Mouse (Mus musculus) CH12.LX (cell line): ENCODE data around the gene Rgs12. TPM values are rescaled to one million over a fixed set of nuclear protein-coding genes. Genes with fewer than 3 reads are reported as not detected.

Experiments
- DNase-seq: peaks from one replicate; pipeline ENCODE4 v3.0.0-alpha.2; 2013; ENCODE audit errors: extremely low read depth
- H3K27ac ChIP-seq: 2 replicates; pipeline ENCODE4 v1.5.1; 2012; ENCODE audit warnings: low read depth, mild to moderate bottlenecking, control low read depth, moderate library complexity; ENCODE audit not compliant: insufficient read depth
- H3K27me3 ChIP-seq: replicated peaks from 2 replicates; pipeline ENCODE3; 2012; ENCODE audit warnings: inconsistent platforms
- H3K36me3 ChIP-seq, 2 experiments: replicated peaks in 1 of 2; 2 replicates each; pipeline versions ENCODE3 to v1.6.1; 2012; ENCODE audit warnings: inconsistent platforms in 1 of 2, low read length in 1 of 2, mild to moderate bottlenecking in 1 of 2, mixed read lengths in 1 of 2, moderate library complexity in 1 of 2; ENCODE audit not compliant: control insufficient read depth in 1 of 2, insufficient read depth in 1 of 2
- H3K4me1 ChIP-seq, 2 experiments: 2 replicates each; pipeline ENCODE4 v1.6.1; 2012; ENCODE audit warnings: inconsistent platforms in 1 of 2, moderate library complexity in 1 of 2; ENCODE audit not compliant: insufficient read depth in 2 of 2, control insufficient read depth in 1 of 2
- H3K4me2 ChIP-seq: 2 replicates; pipeline ENCODE4 v1.6.1; 2012; ENCODE audit warnings: low read depth, mild to moderate bottlenecking, control low read depth; ENCODE audit not compliant: poor library complexity, insufficient read depth, severe bottlenecking
- H3K4me3 ChIP-seq, 3 experiments: fragments of 150-350 bp in 1 of 3; sonication (generic) in 1 of 3; replicated peaks in 1 of 3; 2 replicates each; pipeline versions ENCODE3 to v1.5.1; 2011 to 2012; ENCODE audit warnings: low read depth in 2 of 3, low read length in 2 of 3, mild to moderate bottlenecking in 2 of 3, moderate library complexity in 2 of 3, control low read depth in 1 of 3, improper control_type of control experiment in 1 of 3, inconsistent platforms in 1 of 3, mixed read lengths in 1 of 3; ENCODE audit not compliant: poor library complexity in 1 of 3
- H3K79me2 ChIP-seq: replicated peaks from 2 replicates; pipeline ENCODE4 v1.6.1; 2012; ENCODE audit warnings: mild to moderate bottlenecking, moderate library complexity; ENCODE audit not compliant: control insufficient read depth, poor library complexity, insufficient read depth, severe bottlenecking; ENCODE audit errors: extremely low read depth
- H3K9ac ChIP-seq: 2 replicates; pipeline ENCODE4 v1.6.1; 2012; ENCODE audit warnings: low read depth, mild to moderate bottlenecking, control low read depth, moderate library complexity; ENCODE audit not compliant: insufficient read depth
- H3K9me3 ChIP-seq: replicated peaks from 2 replicates; pipeline ENCODE3; 2012; ENCODE audit warnings: low read length, inconsistent platforms, mixed read lengths
- BHLHE40 ChIP-seq: IDR thresholded peaks from 2 replicates; pipeline ENCODE4 v1.6.1; 2011; ENCODE audit warnings: mild to moderate bottlenecking, low read depth, low read length, improper control_type of control experiment
- CHD1 ChIP-seq: IDR thresholded peaks from 2 replicates; pipeline ENCODE4 v1.6.1; 2012; ENCODE audit warnings: low read depth, low read length, improper control_type of control experiment, inconsistent platforms
- CHD2 ChIP-seq: IDR thresholded peaks from 2 replicates; pipeline ENCODE4 v1.6.1; 2011; ENCODE audit warnings: low read length, improper control_type of control experiment
- ELF1 ChIP-seq: IDR thresholded peaks from 2 replicates; pipeline ENCODE4 v1.6.1; 2014; ENCODE audit warnings: low read depth, mild to moderate bottlenecking, inconsistent platforms, low read length, improper control_type of control experiment
- EP300 ChIP-seq: IDR thresholded peaks from 2 replicates; pipeline ENCODE4 v1.6.1; 2011; ENCODE audit warnings: low read length, improper control_type of control experiment
- GABPA ChIP-seq: IDR thresholded peaks from 2 replicates; pipeline ENCODE4 v1.6.1; 2012; ENCODE audit warnings: low read depth, low read length, improper control_type of control experiment, inconsistent platforms; ENCODE audit not compliant: insufficient replicate concordance
- JUND ChIP-seq: conservative IDR thresholded peaks from 2 replicates; pipeline ENCODE4 v1.6.1; 2011; ENCODE audit warnings: low read depth, low read length, improper control_type of control experiment
- MAX ChIP-seq: IDR thresholded peaks from 2 replicates; pipeline ENCODE4 v1.6.1; 2011; ENCODE audit warnings: low read length, improper control_type of control experiment
- MAZ ChIP-seq: IDR thresholded peaks from 2 replicates; pipeline ENCODE4 v1.6.1; 2012; ENCODE audit warnings: low read depth, mild to moderate bottlenecking, inconsistent platforms, low read length, improper control_type of control experiment, moderate library complexity
- MXI1 ChIP-seq: IDR thresholded peaks from 2 replicates; pipeline ENCODE4 v1.6.1; 2011; ENCODE audit warnings: mild to moderate bottlenecking, low read depth, low read length, improper control_type of control experiment
- MYC ChIP-seq: IDR thresholded peaks from 2 replicates; pipeline ENCODE4 v1.6.1; 2011; ENCODE audit warnings: low read depth, mild to moderate bottlenecking, improper control_type of control experiment, low read length
- RAD21 ChIP-seq: IDR thresholded peaks from 2 replicates; pipeline ENCODE4 v1.6.1; 2011; ENCODE audit warnings: low read depth, mild to moderate bottlenecking, low read length, improper control_type of control experiment, moderate library complexity
- RCOR1 ChIP-seq: conservative IDR thresholded peaks from 2 replicates; pipeline ENCODE4 v1.6.1; 2012; ENCODE audit warnings: low read depth, mild to moderate bottlenecking, inconsistent platforms, low read length, improper control_type of control experiment
- SIN3A ChIP-seq: IDR thresholded peaks from 2 replicates; pipeline ENCODE4 v1.6.1; 2012; ENCODE audit warnings: low read length, improper control_type of control experiment, inconsistent platforms
- SMC3 ChIP-seq: IDR thresholded peaks from 2 replicates; pipeline ENCODE4 v1.6.1; 2011; ENCODE audit warnings: low read depth, low read length, improper control_type of control experiment
- UBTF ChIP-seq: IDR thresholded peaks from 2 replicates; pipeline ENCODE4 v1.6.1; 2012; ENCODE audit warnings: low read depth, mild to moderate bottlenecking, inconsistent platforms, low read length, improper control_type of control experiment, moderate library complexity
- USF2 ChIP-seq: conservative IDR thresholded peaks from 2 replicates; pipeline ENCODE4 v1.6.1; 2011; ENCODE audit warnings: low read depth, low read length, improper control_type of control experiment
- ZC3H11A ChIP-seq: IDR thresholded peaks from 2 replicates; pipeline ENCODE4 v1.6.1; 2012; ENCODE audit warnings: low read depth, mild to moderate bottlenecking, inconsistent platforms, low read length, improper control_type of control experiment
- ZKSCAN1 ChIP-seq: IDR thresholded peaks from 2 replicates; pipeline ENCODE4 v1.6.1; 2012; ENCODE audit warnings: low read depth, inconsistent platforms, low read length, improper control_type of control experiment, borderline replicate concordance
- ZMIZ1 ChIP-seq: IDR thresholded peaks from 2 replicates; pipeline ENCODE4 v1.6.1; 2012; ENCODE audit warnings: low read depth, mild to moderate bottlenecking, inconsistent platforms, low read length, improper control_type of control experiment
- dilution Hi-C: fragments of 300-500 bp; cut with MboI; formaldehyde crosslinking; loops from 2 replicates; pipeline ENCODE4 v1.14.3; 2020; ENCODE audit warnings: low sequenced_read_pairs; ENCODE audit not compliant: extremely low pct_unique_long_range_greater_than_20kb, extremely low pct_ligation_motif_present
- in situ Hi-C: fragments of 300-500 bp; cut with MboI; formaldehyde crosslinking; loops from 3 replicates; pipeline ENCODE4 v1.14.3; 2019; ENCODE audit warnings: low sequenced_read_pairs, low pct_ligation_motif_present, low pct_unique_long_range_greater_than_20kb, mixed read lengths
- polyA plus RNA-seq: library from polyadenylated mRNA; unstranded; fragments of >175 nt; gene quantifications from 2 replicates; pipeline ENCODE4 v1.2.1, GENCODE M21; 2012; ENCODE audit warnings: low read depth; ENCODE audit not compliant: insufficient read length
- total RNA-seq, 2 experiments: library from RNA; depleted of rRNA; stranded (reverse); fragments of 300-350 nt in 1 of 2; fragments of >200 nt in 1 of 2; gene quantifications; 2 replicates each; pipeline ENCODE4 v1.2.3; 2012 to 2014

Rgs12 gene
- total and polyA plus RNA-seq, 3 experiments: 6.8 to 9.8 (median 8.1) TPM

DNA sequence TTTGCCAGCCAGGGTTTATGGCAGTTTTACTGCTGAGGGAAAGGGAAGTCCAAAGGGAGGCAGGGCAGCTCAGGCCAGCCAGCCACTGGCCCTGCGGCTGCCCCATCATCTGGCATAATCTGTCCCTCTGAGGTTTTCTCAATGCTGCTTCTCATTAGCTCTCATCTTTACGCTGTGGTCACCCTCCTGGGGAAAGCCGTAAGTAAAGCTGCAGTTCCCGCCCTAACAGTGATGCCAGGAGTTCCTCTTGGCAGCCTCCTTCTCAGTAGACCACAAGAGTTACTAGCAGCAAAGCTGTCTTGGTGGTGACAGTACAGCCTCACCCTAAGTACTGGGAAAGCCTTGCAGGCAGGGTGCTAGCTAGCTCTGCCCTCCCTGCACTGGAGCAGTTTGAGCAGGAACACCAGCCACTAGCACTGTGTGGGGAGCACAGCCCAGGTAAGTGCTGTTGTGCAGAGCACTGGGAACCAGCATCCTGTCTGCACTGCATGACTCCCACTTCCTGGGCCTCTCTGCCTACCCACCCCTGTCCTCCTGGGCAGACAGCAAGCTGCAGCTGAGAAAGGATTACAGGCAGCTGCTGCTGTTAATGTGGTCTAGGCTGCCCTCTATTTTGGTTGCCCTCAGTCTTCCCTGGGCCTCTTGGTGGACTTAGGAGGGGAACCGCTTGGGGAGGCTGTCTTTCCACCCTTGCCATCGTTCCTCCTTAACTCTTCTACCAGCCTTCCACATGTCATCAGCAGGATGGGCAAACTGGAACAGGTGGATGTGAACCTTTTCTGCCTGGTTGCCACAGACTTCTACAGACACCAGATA is 41.1 kb upstream of the Rgs12 start, which contains the start of gene Msantd1:
TSS of gene Msantd1 (plus strand) at position 103 of the 816 bp plus-strand sequence.
- H3K27me3 ChIP-seq: no peaks in the 10 kb centered on the region
- dilution Hi-C loops: no loop called here
- H3K4me3 ChIP-seq: no peak within 1 kb of the TSS
- no peak for DNase-seq
- peaks cover 58 to 93% of the 10 kb centered on the region in 2 experiments for H3K36me3 ChIP-seq
- no peak within 1 kb of the TSS for H3K9ac ChIP-seq
- no peak within 1 kb of the TSS for H3K27ac ChIP-seq
- no peaks in the 10 kb centered on the region for H3K79me2 ChIP-seq
- TF ChIP-seq ZKSCAN1 (no peak), CHD1 (no peak), GABPA (no peak), MYC (no peak), RCOR1 (no peak), MAZ (no peak), ZMIZ1 (no peak), RAD21 (no peak), ZC3H11A (no peak), USF2 (no peak), BHLHE40 (no peak), CHD2 (no peak), MXI1 (no peak), MAX (no peak)
- TF ChIP-seq, all 38 proteins: peak for 0
- H3K9me3 ChIP-seq: no peaks in the 10 kb centered on the region
- peaks cover 0 to 5% of the 10 kb centered on the region in 2 experiments; a peak in 1 of 4 replicates for H3K4me1 ChIP-seq
- in situ Hi-C loops: no loop called here
- no peak within 1 kb of the TSS for H3K4me2 ChIP-seq

DNA sequence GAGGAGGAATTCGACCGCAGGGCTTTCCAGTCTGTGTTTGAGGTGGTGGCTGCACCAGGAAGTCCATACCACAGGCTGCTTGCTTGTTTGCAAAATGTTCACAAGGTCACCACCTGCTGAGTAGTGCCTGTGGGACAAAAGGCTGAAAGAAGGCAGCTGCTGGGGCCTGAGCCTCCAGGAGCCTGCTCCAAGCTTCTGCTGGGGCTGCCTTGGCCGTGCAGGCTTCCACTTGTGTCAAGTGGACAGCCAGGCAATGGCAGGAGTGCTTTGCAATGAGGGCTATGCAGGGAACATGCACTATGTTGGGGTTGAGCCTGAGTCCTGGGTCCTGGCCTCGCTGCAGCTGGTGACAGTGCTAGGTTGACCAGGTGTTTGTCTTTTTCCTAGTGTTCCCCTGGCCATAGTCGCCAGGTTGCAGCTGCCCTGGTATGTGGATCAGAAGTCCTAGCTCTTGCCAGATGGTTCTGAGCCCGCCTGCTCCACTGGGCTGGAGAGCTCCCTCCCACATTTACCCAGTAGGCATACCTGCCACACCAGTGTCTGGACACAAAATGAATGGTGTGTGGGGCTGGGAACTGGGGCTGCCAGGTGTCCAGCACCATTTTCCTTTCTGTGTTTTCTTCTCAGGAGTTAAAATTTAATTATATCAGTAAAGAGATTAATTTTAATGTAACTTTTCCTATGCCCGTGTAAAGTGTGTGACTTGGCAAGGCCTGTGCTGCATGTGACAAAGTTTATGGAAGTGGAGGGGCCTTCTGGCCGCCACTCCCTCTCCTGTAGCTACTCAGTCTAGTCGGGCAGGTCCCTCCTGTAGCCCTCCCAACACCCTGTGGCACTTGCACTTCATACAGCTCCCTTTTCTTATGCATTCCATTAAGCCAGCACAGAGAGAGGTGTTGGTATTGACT is 40.3 kb upstream of the Rgs12 start:
- in situ Hi-C loops (no loop called here), dilution Hi-C loops (no loop called here)
- no peak for TF ChIP-seq MAZ
- no peak for TF ChIP-seq SIN3A
- no peak for TF ChIP-seq ELF1
- TF ChIP-seq SMC3: no peak
- TF ChIP-seq USF2: no peak
- TF ChIP-seq MAX: no peak
- no peak for TF ChIP-seq UBTF
- no peak for TF ChIP-seq EP300
- TF ChIP-seq JUND: no peak

More for the DNA sequence above, 40.3 kb upstream of the Rgs12 start:
- peaks cover 54 to 92% of the 10 kb centered on the region in 2 experiments for H3K36me3 ChIP-seq
- no peaks in the 10 kb centered on the region for H3K9me3 ChIP-seq
- H3K79me2 ChIP-seq: no peaks in the 10 kb centered on the region
- DNase-seq: no peak
- no peaks in the 10 kb centered on the region for H3K27me3 ChIP-seq
- no peak overlapping the region for H3K4me3 ChIP-seq
- no peak overlapping the region for H3K4me2 ChIP-seq
- H3K27ac ChIP-seq: no peak overlapping the region
- H3K4me1 ChIP-seq: peaks cover 0 to 5% of the 10 kb centered on the region in 2 experiments; a peak in 1 of 4 replicates
- H3K9ac ChIP-seq: no peak overlapping the region
